Mouse (Mus musculus): ENCODE measurements at regions not wholly inside any gene's neighbourhood (a gene's known extent, or its start where the extent isn't known, plus 50 kb on each side); places are given as distances from the start of the nearest gene placed in this dataset.

- TF ChIP-seq CTCF (IDR thresholded peaks at IDR 0.05) (no peak), EP300 (IDR thresholded peaks at IDR 0.05; ENCODE audit: insufficient read depth, low read depth, low read length) (no peak)
Observed at GRCm38 (mm10) chr9:120864410-120864809, 64.6 kb upstream of the Ctnnb1 start.
